ENCODE assay signal across 29 mouse cellular contexts in genomic region chr12:110994666-110995065, GRCm38 (mm10). TPM values are rescaled to one million over a fixed set of nuclear protein-coding genes. Genes with fewer than 3 reads are reported as not detected.
DNase-seq lines count a peak whose midpoint lies in the region; ATAC-seq and TF ChIP-seq lines count a peak whose summit lies in the region.
"Had no signal": no experiment of that assay in that cellular context is flagged by ENCODE, and none has a peak within 500 bp of the region (broad histone marks: within the 10 kb centered on the region; RNA-seq: fewer than 3 reads in every experiment).

No protein-coding gene starts in this region.

- peak; percentile 31 for DNase-seq in liver, postnatal 0 days
- peak; percentile 32 for DNase-seq in thymus, postnatal 4 days
- no peak for DNase-seq in thymus, postnatal 14 days
- DNase-seq in R1 (ENCODE audit: low read depth, low spot score), result peak; percentile 78
- DNase-seq in cerebellum, adult 9-11 months, result no peak
- DNase-seq: adrenal gland, adult 8-10 months; adrenal gland, postnatal 25 days; cerebellum, adult 11-12 months; cerebellum, adult 8-10 months; cerebellum, postnatal 14 days; forebrain, postnatal 0 days; gastrocnemius, adult 2 months; gastrocnemius, postnatal 14 days; heart, adult 18-20 months; heart, postnatal 14 days; heart, postnatal 4 days had no signal

- H3K4me3 ChIP-seq in liver, postnatal 0 days (ENCODE audit: low read depth, low read length), result no peak overlapping the region
- no peak overlapping the region for H3K4me3 ChIP-seq in liver, embryonic 12.5 days
- H3K4me3 ChIP-seq: embryonic facial prominence, embryonic 12.5 days; embryonic facial prominence, embryonic 15.5 days; gastrocnemius, adult 2 months; heart, embryonic 10.5 days; heart, embryonic 13.5 days had no signal

- no peak overlapping the region for H3K27ac ChIP-seq in liver, postnatal 0 days (ENCODE audit: low read depth)
- no peak overlapping the region for H3K27ac ChIP-seq in liver, embryonic 12.5 days
- H3K27ac ChIP-seq: embryonic facial prominence, embryonic 12.5 days; embryonic facial prominence, embryonic 15.5 days; gastrocnemius, adult 2 months; heart, embryonic 10.5 days; heart, embryonic 13.5 days; hindbrain, embryonic 14.5 days; hindbrain, postnatal 0 days had no signal

- peaks cover 9% of the 10 kb centered on the region for H3K4me1 ChIP-seq in liver, postnatal 0 days (ENCODE audit: insufficient read depth)
- H3K4me1 ChIP-seq in liver, embryonic 12.5 days, result peaks cover 45% of the 10 kb centered on the region

- H3K4me2 ChIP-seq in liver, postnatal 0 days (ENCODE audit: low read depth, low read length), result no peak overlapping the region
- H3K4me2 ChIP-seq in liver, embryonic 12.5 days, result no peak overlapping the region
- H3K4me2 ChIP-seq: embryonic facial prominence, embryonic 12.5 days; embryonic facial prominence, embryonic 15.5 days; heart, embryonic 13.5 days; hindbrain, embryonic 14.5 days had no signal

- no peak for ATAC-seq in liver, postnatal 0 days
- no peak for ATAC-seq in liver, embryonic 12.5 days
- ATAC-seq: activated CD4-positive, CD25-positive, alpha-beta regulatory T cell, adult 4 months; CD4-positive, CD25-positive, alpha-beta regulatory T cell, adult 4 months; forebrain, embryonic 14.5 days; forebrain, postnatal 0 days; hindbrain, postnatal 0 days; inflammation-experienced regulatory T-cells, adult 6 months; Patski had no signal

- peaks cover 4% of the 10 kb centered on the region; the same call in 1 of the 2 replicates for H3K9me3 ChIP-seq in liver, postnatal 0 days (ENCODE audit: low read length)
- peaks cover 12% of the 10 kb centered on the region for H3K9me3 ChIP-seq in liver, embryonic 12.5 days (replicated peaks)

- TF ChIP-seq EP300 in liver, postnatal 0 days (IDR thresholded peaks at IDR 0.05; ENCODE audit: low read depth), result no peak

- no peaks in the 10 kb centered on the region for H3K27me3 ChIP-seq in liver, postnatal 0 days (ENCODE audit: insufficient read depth, low read length)
- H3K27me3 ChIP-seq in liver, embryonic 12.5 days (replicated peaks), result no peaks in the 10 kb centered on the region
- H3K27me3 ChIP-seq: embryonic facial prominence, embryonic 12.5 days; embryonic facial prominence, embryonic 15.5 days; heart, embryonic 13.5 days; Patski had no signal

- WGBS in liver, postnatal 0 days (ENCODE audit: insufficient replicate concordance), result 53% methylated on average over 12 of the region's 12 CpGs
- 38% methylated on average over 12 of the region's 12 CpGs for WGBS in liver, embryonic 12.5 days (ENCODE audit: insufficient replicate concordance)

- H3K36me3 ChIP-seq in liver, postnatal 0 days (replicated peaks; ENCODE audit: insufficient read depth, low read length), result no peaks in the 10 kb centered on the region
- no peaks in the 10 kb centered on the region for H3K36me3 ChIP-seq in liver, embryonic 12.5 days
- H3K36me3 ChIP-seq: embryonic facial prominence, embryonic 12.5 days; embryonic facial prominence, embryonic 15.5 days; G1E; heart, embryonic 10.5 days; heart, embryonic 13.5 days had no signal

- TF ChIP-seq CTCF in liver, postnatal 0 days (IDR thresholded peaks at IDR 0.05; ENCODE audit: low read depth), result no peak

- no peak overlapping the region for H3K9ac ChIP-seq in liver, postnatal 0 days (replicated peaks)
- no peak overlapping the region for H3K9ac ChIP-seq in liver, embryonic 12.5 days
- H3K9ac ChIP-seq: embryonic facial prominence, embryonic 12.5 days; embryonic facial prominence, embryonic 15.5 days; forebrain, postnatal 0 days; heart, embryonic 13.5 days; hindbrain, embryonic 14.5 days had no signal

RNA-seq across cellular contexts. Expression of gene Ankrd9, which starts 15.8 kb away (rescaled TPM):
- 15.9 and 16.5 TPM in 2 replicates for polyA plus RNA-seq in liver, postnatal 0 days (2015; fragmentation: Nextera tagmentation; extraction: Ambion mirVana)
- 62.2 TPM in 2 replicates for polyA plus RNA-seq in liver, embryonic 12.5 days (2016; fragmentation: Nextera tagmentation; extraction: Ambion mirVana)

RNA-seq across cellular contexts. Expression of gene Rcor1, which starts 44.5 kb away (rescaled TPM):
- polyA plus RNA-seq in liver, postnatal 0 days (2015; fragmentation: Nextera tagmentation; extraction: Ambion mirVana), result 3.6 and 4.8 TPM in 2 replicates
- polyA plus RNA-seq in liver, embryonic 12.5 days (2016; fragmentation: Nextera tagmentation; extraction: Ambion mirVana), result 8.5 and 10.4 TPM in 2 replicates

Comparison
In these comparisons a context has a peak if more than half of its experiments do, and no peak if none do; other contexts are left out.
1. DNase-seq: peak in liver, postnatal 0 days (single experiment), thymus, postnatal 4 days (single experiment) and R1 (single experiment); none in thymus, postnatal 14 days (single experiment) and cerebellum, adult 9-11 months (single experiment).